Mouse (Mus musculus) kidney, postnatal 14 days (tissue): Measurements from ENCODE around the gene Mpi.

Source experiments
- DNase-seq: peaks from one replicate; pipeline ENCODE4 v3.0.0; 2022; ENCODE audit warnings: mixed read lengths

Gene Mpi

GRCm38 (mm10) chr9:57560861-57561710, 8.5 kb upstream of the Mpi start, which contains the start of gene Scamp2:
TSS of gene Scamp2 (plus strand) at chr9:57560943.
- DNase-seq, result peak; percentile 96

- no peak for DNase-seq
Measured at GRCm38 (mm10) chr9:57560263-57560662, 7.7 kb upstream of the Mpi start.

DNA sequence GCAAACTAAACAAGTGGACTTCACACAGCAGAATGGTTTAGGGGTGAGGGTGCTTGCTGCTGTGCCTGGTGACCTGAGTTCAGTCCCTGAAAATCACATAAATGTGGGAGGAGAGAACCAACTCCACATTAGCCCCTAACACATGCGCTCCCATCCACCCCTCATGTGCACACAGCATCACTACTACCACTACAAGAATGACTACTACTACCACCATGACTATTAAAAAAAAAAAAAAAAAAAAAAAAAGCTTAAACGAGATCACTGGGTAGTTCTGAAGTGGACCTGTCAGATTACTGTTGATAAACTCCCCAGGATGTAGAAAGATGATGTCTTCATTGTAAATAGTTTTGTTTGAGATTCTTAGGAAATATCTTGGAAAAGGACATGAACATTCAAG, 7.0 kb upstream of the Mpi start:
- DNase-seq, result no peak

- DNase-seq, result no peak
Measured at GRCm38 (mm10) chr9:57558625-57559024, 6.1 kb upstream of the Mpi start.

- no peak for DNase-seq
Measured at GRCm38 (mm10) chr9:57557215-57557614, 4.7 kb upstream of the Mpi start.

- no peak for DNase-seq
Measured at GRCm38 (mm10) chr9:57554753-57555152, 2.2 kb upstream of the Mpi start.

- DNase-seq, result no peak
Measured at GRCm38 (mm10) chr9:57553119-57553518, 556 bp upstream of the Mpi start.

DNA sequence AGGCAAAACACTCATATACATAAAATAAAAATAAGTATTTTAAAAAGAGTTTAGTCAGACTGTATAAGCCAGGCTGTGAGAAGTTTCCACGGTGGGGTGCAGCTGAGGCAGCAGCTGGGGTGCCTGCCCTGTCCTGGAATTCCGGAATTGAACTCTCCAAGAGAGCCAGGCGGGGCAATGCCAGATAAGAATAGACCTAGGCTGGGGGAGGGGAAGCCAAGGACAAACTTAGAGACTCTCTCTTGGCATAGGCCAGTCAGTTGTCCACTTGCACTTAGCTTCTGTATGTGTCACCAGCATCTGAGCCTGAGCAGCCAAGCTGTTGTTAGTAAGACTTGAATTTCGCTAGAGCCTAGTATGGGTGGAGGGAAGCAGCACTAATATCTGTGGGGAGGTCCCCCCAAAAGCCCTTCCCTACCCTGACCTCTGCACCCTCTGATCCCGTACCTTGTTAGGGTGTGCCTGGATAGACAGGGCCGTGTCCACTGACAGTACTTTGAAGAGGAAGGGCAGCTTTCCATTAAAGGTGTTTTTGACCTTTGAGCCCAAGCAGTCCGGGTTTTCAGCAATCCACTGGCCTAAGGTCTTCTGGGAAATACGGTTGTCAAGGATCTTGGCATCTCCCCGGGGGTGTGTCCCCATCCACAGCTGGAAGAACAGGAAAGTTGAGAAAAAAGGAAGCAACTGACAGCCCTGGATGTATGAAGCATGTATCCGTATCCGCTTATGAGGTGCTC, 2.3 kb downstream of the Mpi start:
- DNase-seq, result peak; percentile 54

DNA sequence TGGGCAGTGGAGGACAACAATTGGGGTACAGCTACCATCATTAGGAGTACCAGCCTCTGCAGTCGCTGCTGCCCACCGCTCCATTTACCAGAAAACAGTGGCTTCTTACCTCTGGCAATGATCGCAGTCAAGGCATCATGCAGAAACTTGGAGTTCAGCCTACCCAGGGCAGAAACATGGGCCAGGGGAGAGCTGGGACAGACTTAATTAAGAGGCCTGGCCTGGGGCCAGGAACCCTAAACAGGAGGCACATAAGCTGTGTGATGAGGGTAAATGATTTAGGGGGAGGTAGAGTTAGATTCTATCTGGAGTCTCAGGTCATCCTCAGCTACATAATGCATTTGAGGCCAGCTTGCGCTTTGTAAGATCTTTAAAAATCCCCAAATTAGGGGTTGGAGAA, 3.4 kb downstream of the Mpi start:
- no peak for DNase-seq

- DNase-seq, result no peak
Measured at GRCm38 (mm10) chr9:57547869-57548268, 4.7 kb downstream of the Mpi start.

GRCm38 (mm10) chr9:57547287-57547686, 5.3 kb downstream of the Mpi start:
- DNase-seq, result no peak

- DNase-seq, result no peak
Measured at GRCm38 (mm10) chr9:57543951-57544350, 8.6 kb downstream of the Mpi start.

GRCm38 (mm10) chr9:57541312-57541711, 11.3 kb downstream of the Mpi start:
- DNase-seq, result peak; percentile 62

DNA sequence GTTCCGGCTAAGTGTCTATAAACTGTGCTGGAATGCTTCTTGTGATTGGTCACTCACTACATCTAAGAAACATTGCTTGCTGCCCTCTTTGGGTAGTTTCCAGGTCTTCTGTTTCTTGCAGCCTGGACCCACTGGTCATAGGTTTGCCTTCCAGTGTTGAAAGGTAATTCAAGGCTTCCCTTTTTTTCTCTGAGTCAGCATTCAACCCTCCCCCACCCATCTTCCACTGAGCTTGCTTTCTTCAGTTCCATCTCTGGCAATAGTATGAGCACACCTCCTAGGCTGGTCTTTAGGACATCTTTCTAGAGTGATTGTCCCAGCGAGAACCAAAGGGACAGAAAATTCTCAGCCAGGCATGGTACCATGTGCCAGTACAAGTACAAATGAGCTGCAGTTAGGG, 13.0 kb downstream of the Mpi start:
- no peak for DNase-seq

GRCm38 (mm10) chr9:57537728-57538181, 14.8 kb downstream of the Mpi start:
- DNase-seq, result peak; percentile 41

DNA sequence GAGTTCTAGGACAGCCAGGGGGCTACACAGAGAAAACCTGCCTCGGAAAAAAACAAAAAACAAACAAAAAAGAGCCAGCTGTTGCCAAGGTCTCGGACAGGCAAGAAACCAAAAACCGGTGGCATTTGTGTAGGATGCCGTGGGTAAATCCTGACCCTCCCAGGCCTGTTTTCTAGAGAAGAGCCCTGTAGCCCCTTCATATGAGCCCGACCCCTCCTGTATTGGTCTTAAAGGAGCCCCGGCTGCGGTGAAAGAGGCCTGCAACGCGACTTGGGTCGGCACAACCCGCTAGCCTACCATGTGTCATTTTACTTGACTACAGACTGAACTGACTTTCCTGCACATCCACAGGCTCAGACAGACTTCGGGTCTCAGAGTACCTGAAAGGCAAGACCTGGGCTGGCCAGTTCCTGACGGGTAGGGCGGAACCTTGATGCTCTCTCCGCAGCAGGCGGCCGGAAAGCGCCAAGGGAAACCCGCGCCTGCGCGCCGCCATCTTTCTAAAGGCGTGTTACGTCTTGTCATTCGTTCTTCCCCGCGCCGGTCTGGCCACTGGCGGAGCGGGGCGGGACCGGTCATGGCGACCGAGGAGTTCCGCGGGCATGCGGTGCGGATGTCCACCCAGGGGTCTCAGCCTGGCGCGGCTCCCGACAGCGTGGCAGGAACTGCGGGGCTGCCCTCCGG, 15.4 kb downstream of the Mpi start, which contains the start of gene Fam219b:
Fam219b (plus strand) TSS at position 485 of the 684 bp plus-strand sequence.
- DNase-seq, result peak; percentile 94

DNA sequence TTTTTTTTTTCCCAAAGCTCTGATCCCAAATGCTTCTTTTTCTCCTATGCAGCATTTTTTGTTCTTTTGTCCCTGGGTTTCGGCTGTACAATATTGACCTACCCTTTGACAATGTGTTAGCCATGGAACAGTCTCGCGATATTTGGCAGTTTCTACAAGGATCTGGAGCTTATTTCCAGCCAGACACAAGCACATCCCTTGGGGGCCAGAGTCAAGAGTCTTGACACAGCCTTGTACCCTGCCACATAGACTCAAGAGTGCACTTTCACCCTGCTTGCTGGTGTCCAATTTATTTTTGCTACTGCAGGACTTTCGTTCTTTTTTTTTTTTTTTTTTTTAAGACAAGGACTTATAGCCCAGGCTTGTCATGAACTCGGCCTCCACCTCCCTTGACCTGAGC, 16.2 kb downstream of the Mpi start:
- no peak for DNase-seq

DNA sequence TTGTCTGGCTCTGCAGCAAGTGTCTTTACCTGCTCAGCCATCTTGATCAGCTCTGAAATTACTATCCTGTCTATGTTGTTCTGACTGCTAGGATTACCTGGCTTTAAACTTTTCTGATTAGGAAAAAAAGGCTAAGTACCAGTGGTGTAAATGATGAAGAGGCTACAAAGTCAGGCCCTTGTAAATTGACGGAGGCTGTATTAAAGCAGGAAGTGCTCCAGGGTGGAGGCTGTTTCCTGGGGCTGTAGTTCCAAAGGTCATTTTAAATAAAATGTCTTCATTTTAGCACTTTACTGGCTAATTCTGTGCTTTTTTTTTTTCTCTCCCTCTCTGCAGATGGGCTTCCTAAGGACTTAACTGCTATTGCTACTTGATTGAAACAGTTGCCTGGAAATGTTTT, 20.6 kb downstream of the Mpi start:
- no peak for DNase-seq

DNA sequence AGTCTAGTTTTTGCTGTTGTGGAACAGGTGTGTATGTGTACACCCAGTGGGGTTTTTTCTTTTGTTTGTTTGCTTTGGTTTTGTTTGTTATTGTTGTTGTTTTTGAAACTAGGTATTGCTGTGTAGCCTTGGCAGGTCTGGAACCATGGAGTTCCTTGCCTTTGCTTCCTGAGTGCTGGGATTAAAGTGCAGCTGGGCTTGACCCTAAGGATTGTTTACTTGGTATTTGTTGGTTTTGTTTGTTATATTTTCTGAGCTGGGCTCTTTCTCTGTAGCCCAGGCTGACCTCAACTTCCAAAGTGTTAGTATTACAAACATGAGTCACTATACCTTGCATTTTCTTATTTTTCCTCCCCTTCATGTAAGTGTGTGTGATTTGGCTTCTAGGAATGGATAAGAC, 26.1 kb downstream of the Mpi start:
- DNase-seq, result no peak

DNA sequence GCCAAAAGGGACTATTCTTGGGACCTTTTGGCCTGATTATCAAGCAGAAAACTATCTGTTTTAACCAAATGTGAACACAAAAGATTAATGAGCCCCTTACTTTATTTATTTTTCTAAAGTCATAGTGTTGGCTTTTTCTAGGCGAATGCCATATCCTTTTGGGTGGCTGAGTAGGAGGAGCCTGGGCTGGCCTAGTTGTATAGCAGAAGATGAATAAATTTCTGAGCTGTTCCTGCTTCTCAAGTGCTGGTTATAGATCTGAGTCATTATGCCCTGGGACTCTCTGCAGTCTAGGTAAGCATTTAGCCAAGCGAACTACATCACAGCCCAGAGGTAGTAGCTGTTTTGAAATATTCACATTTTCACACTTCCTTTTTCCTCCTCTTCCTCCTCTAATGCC, 27.0 kb downstream of the Mpi start:
- no peak for DNase-seq

GRCm38 (mm10) chr9:57524439-57524838, 28.1 kb downstream of the Mpi start:
- DNase-seq, result no peak

- DNase-seq, result no peak
Measured at GRCm38 (mm10) chr9:57523754-57524153, 28.8 kb downstream of the Mpi start.

GRCm38 (mm10) chr9:57522861-57523246, 29.7 kb downstream of the Mpi start:
- DNase-seq, result no peak
